Mouse (Mus musculus): ENCODE results near the gene Ndufa8. TPM values are rescaled to one million over a fixed set of nuclear protein-coding genes. Genes with fewer than 3 reads are reported as not detected.

Ndufa8 gene
- polyA plus RNA-seq (2012; rRNA removed): 52.3 and 56.0 TPM in 2 replicates

DNA sequence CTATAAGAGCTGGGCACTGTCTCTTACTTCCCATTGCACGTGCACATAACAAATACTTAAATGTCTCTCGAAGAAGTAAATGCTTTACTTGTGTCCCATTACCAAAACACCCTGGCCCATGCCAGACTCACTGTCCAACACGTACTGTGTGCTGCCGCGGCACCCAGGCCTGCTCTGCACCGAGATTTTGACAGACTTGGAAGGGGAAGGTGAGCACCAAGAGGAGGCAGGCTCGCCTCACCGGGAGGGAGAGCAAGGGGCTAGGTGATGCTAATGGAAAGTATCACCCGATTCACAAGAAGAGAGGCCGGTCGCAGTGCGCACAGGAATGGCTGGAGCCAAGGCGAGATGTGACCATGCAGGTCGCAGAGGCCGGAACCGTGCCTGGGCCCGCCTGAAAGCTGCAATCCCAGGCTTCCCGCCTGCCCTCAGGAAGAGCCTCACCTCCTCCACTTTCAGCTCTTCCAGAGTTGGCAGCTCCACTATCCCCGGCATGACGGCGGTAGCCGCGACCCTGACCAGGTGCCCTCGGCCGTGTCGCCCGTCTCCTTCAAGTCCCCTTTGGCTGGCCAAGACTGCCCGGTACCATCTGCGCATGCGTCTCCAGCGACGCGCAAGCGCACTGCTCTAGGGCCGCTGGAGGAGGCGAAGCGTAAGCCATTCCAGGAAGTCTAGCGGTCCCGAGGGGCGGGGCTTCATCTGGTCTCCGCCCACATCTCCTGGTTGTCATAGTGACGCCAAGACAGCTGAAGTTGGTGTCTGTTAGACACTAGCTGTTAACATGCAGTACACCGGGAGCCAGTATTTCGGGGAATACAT is at the start of gene Ndufa8, which contains the start of gene Morn5:
Gene Ndufa8 (minus strand): TSS at position 659 of the 819 bp plus-strand sequence.
Gene Morn5 (plus strand): TSS at position 711 of the 819 bp plus-strand sequence.
- TF ChIP-seq CTCF (IDR thresholded peaks at IDR 0.05; ENCODE audit: insufficient read depth, low read length): no peak
- TF ChIP-seq POLR2A (IDR thresholded peaks at IDR 0.05; ENCODE audit: borderline replicate concordance, extremely low read depth, low read depth, low read length): peak; percentile 88; the same call in 1 of the 2 replicates
- under 1% methylated on average over 44 of the region's 44 CpGs for WGBS
- peak; percentile 97 for DNase-seq
- Histone ChIP-seq H3K4me3 (replicated peaks; ENCODE audit: extremely low read depth, low read depth, low read length) (peak within 1 kb of the TSS; percentile 99), H3K4me1 (ENCODE audit: control insufficient read depth, insufficient read depth, low read length) (peaks cover 4% of the 10 kb centered on the region; the same call in 1 of the 2 replicates)

DNA sequence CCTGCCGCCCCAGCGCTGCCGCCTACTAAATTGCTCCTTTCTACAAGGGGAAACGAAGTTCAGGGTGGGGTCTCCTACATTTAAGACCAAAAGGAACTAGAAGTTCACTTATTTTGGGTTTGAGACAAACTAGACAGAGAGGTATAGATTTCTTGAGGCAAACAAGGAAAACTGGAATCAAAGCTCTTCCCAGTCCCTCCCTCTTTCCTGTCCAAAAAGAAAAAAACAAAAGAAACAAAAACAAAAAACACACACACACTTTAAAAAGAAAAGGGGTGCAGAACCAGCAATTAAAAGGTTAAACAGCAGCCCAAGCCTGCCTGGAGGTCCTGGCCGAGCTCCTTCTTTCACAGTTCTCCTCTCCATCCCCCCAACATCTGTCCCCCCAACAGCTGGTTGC is 48.8 kb upstream of the Ndufa8 start:
- WGBS: 44% methylated on average over 5 of the region's 5 CpGs
- H3K4me3 ChIP-seq (replicated peaks; ENCODE audit: extremely low read depth, low read depth, low read length): no peak overlapping the region
- no peaks in the 10 kb centered on the region for H3K4me1 ChIP-seq (ENCODE audit: control insufficient read depth, insufficient read depth, low read length)
- no peak for DNase-seq
- TF ChIP-seq POLR2A (IDR thresholded peaks at IDR 0.05; ENCODE audit: borderline replicate concordance, extremely low read depth, low read depth, low read length) (no peak), CTCF (IDR thresholded peaks at IDR 0.05; ENCODE audit: insufficient read depth, low read length) (no peak)

- no peaks in the 10 kb centered on the region for H3K4me1 ChIP-seq (ENCODE audit: control insufficient read depth, insufficient read depth, low read length)
- H3K4me3 ChIP-seq (replicated peaks; ENCODE audit: extremely low read depth, low read depth, low read length): no peak overlapping the region
- TF ChIP-seq POLR2A (IDR thresholded peaks at IDR 0.05; ENCODE audit: borderline replicate concordance, extremely low read depth, low read depth, low read length): no peak
- no peak for TF ChIP-seq CTCF (IDR thresholded peaks at IDR 0.05; ENCODE audit: insufficient read depth, low read length)
- DNase-seq: no peak
- 31% methylated on average over 18 of the region's 18 CpGs for WGBS
Measured at GRCm38 (mm10) chr2:36097129-36097815, 48.1 kb upstream of the Ndufa8 start.

DNA sequence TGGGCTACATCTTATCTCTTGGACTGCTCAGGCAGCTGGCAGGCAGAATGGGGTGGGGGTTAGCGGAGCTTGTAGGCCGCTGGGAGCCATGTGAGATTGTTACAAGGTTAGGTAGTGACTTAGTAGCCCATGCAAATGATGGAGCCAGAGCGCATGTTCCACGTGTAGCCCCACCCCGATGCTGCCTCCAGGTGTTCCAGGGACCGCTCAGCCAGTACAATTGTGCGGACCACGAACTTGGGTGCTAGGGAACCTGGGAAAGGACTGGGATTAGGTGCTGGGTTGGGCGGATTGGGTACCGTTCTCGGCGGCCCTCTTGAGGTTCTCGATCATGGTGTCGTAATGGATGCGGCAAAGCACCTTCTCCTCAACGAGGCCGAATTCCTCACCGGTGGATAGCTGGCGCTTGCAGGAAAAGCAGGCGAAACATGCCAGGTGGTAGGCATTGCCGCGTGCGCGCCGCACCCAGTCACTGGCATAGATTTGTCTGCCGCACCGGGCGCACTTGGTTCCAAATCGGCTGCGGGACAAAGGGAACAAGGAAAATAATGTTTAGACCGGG is 44.8 kb upstream of the Ndufa8 start:
- H3K4me1 ChIP-seq (ENCODE audit: control insufficient read depth, insufficient read depth, low read length): 0 out of 2 replicates have a peak, but pooled peaks cover 2% of the 10 kb centered on the region
- H3K4me3 ChIP-seq (replicated peaks; ENCODE audit: extremely low read depth, low read depth, low read length): no peak overlapping the region
- WGBS: 35% methylated on average over 31 of the region's 31 CpGs
- TF ChIP-seq CTCF (IDR thresholded peaks at IDR 0.05; ENCODE audit: insufficient read depth, low read length): no peak
- TF ChIP-seq POLR2A (IDR thresholded peaks at IDR 0.05; ENCODE audit: borderline replicate concordance, extremely low read depth, low read depth, low read length): no peak
- no peak for DNase-seq

DNA sequence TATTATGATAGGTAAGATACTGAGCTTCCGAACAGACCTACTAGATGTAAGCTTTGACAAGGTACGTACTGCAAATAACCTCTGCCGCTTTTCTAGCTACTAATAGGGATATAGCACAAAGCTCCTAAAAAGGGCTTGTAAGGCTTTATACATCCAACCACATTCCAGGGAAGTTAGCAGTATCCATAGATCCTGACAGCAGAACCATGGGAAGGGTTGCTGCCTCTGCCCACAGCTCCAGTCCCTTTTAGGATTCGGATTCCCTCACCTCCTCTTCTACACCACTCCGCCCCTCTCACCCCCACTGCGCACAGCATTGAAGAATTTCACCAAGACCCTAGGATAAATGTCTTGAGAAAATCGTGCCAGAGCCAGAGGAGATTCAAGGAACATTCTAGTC is 44.1 kb upstream of the Ndufa8 start:
- H3K4me1 ChIP-seq (ENCODE audit: control insufficient read depth, insufficient read depth, low read length): 0 out of 2 replicates have a peak, but pooled peaks cover 2% of the 10 kb centered on the region
- H3K4me3 ChIP-seq (replicated peaks; ENCODE audit: extremely low read depth, low read depth, low read length): no peak overlapping the region
- TF ChIP-seq POLR2A (IDR thresholded peaks at IDR 0.05; ENCODE audit: borderline replicate concordance, extremely low read depth, low read depth, low read length) (no peak), CTCF (IDR thresholded peaks at IDR 0.05; ENCODE audit: insufficient read depth, low read length) (no peak)
- DNase-seq: no peak
- WGBS: 49% methylated on average over 7 of the region's 7 CpGs

GRCm38 (mm10) chr2:36092748-36093147 is 43.5 kb upstream of the Ndufa8 start:
- no peak for TF ChIP-seq CTCF (IDR thresholded peaks at IDR 0.05; ENCODE audit: insufficient read depth, low read length)
- no peak for DNase-seq
- Histone ChIP-seq H3K4me1 (ENCODE audit: control insufficient read depth, insufficient read depth, low read length) (0 out of 2 replicates have a peak, but pooled peaks cover 2% of the 10 kb centered on the region), H3K4me3 (replicated peaks; ENCODE audit: extremely low read depth, low read depth, low read length) (no peak overlapping the region)
- WGBS: 26% methylated on average over 4 of the region's 4 CpGs

GRCm38 (mm10) chr2:36090853-36091741 is 41.9 kb upstream of the Ndufa8 start:
- Histone ChIP-seq H3K4me1 (ENCODE audit: control insufficient read depth, insufficient read depth, low read length) (0 out of 2 replicates have a peak, but pooled peaks cover 2% of the 10 kb centered on the region), H3K4me3 (replicated peaks; ENCODE audit: extremely low read depth, low read depth, low read length) (no peak overlapping the region)
- DNase-seq: peak; percentile 21
- WGBS: 23% methylated on average over 70 of the region's 70 CpGs
- TF ChIP-seq CTCF (IDR thresholded peaks at IDR 0.05; ENCODE audit: insufficient read depth, low read length): no peak

DNA sequence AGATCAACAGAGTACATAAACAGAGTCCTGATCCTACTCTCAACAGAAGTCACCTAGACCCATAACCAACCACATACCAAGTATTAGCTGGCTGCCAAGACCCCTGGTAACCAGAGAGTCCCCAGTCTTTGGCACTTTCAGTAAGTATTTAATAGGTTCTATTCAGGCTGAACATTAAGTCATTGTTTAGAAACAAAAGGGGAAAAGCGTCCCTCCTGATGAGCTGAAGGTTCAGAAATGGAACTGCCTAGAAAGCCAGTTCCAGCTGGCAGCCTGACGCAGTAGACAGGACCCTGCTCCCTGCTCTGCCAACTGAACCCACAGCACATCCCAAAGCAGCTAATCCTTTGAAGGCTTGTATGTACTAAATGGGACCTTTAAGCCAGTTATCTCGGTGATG is 40.0 kb upstream of the Ndufa8 start:
- Histone ChIP-seq H3K4me1 (ENCODE audit: control insufficient read depth, insufficient read depth, low read length) (0 out of 2 replicates have a peak, but pooled peaks cover 2% of the 10 kb centered on the region), H3K4me3 (replicated peaks; ENCODE audit: extremely low read depth, low read depth, low read length) (no peak overlapping the region)
- no peak for DNase-seq
- WGBS: 49% methylated on average over 3 of the region's 3 CpGs
- TF ChIP-seq CTCF (IDR thresholded peaks at IDR 0.05; ENCODE audit: insufficient read depth, low read length) (no peak), POLR2A (IDR thresholded peaks at IDR 0.05; ENCODE audit: borderline replicate concordance, extremely low read depth, low read depth, low read length) (no peak)

- Histone ChIP-seq H3K4me3 (replicated peaks; ENCODE audit: extremely low read depth, low read depth, low read length) (no peak overlapping the region), H3K4me1 (ENCODE audit: control insufficient read depth, insufficient read depth, low read length) (no peaks in the 10 kb centered on the region)
- 88% methylated on average over 1 of the region's 1 CpGs for WGBS
- no peak for DNase-seq
- no peak for TF ChIP-seq CTCF (IDR thresholded peaks at IDR 0.05; ENCODE audit: insufficient read depth, low read length)
- TF ChIP-seq POLR2A (IDR thresholded peaks at IDR 0.05; ENCODE audit: borderline replicate concordance, extremely low read depth, low read depth, low read length): no peak
Measured at GRCm38 (mm10) chr2:36085041-36085440, 35.8 kb upstream of the Ndufa8 start.
